Comparison of ENCODE assay signal across 32 mouse cellular contexts in genomic region chr16:40446587-40446986, GRCm38 (mm10).
DNase-seq lines count a peak whose midpoint lies in the region; ATAC-seq lines count a peak whose summit lies in the region.
"Had no signal": no experiment of that assay in that cellular context is flagged by ENCODE, and none has a peak within 500 bp of the region (broad histone marks: within the 10 kb centered on the region; RNA-seq: fewer than 3 reads in every experiment).

No protein-coding gene starts in this region.

- no peaks in the 10 kb centered on the region for H3K9me3 ChIP-seq in forebrain, embryonic 16.5 days (ENCODE audit: control insufficient read depth, low read length)
- H3K9me3 ChIP-seq: embryonic facial prominence, embryonic 10.5 days; embryonic facial prominence, embryonic 15.5 days; forebrain, embryonic 12.5 days; heart, embryonic 15.5 days; kidney, embryonic 15.5 days; limb, embryonic 10.5 days; limb, embryonic 15.5 days; liver, embryonic 13.5 days; megakaryocyte, embryonic 14.5 days; midbrain, embryonic 12.5 days; neural tube, embryonic 12.5 days had no signal

- H3K27ac ChIP-seq in forebrain, embryonic 16.5 days (ENCODE audit: low read length): no peak overlapping the region
- H3K27ac ChIP-seq: embryonic facial prominence, embryonic 10.5 days; embryonic facial prominence, embryonic 15.5 days; forebrain, embryonic 12.5 days; heart, embryonic 15.5 days; kidney, embryonic 15.5 days; limb, embryonic 10.5 days; limb, embryonic 15.5 days; liver, embryonic 13.5 days; midbrain, embryonic 12.5 days; neural tube, embryonic 12.5 days; stomach, postnatal 0 days had no signal

- no peaks in the 10 kb centered on the region for H3K27me3 ChIP-seq in forebrain, embryonic 16.5 days (replicated peaks; ENCODE audit: control insufficient read depth, insufficient read depth, low read length)
- H3K27me3 ChIP-seq: CH12.LX; embryonic facial prominence, embryonic 15.5 days; forebrain, embryonic 12.5 days; heart, embryonic 15.5 days; kidney, embryonic 15.5 days; limb, embryonic 15.5 days; liver, embryonic 13.5 days; megakaryocyte, embryonic 14.5 days; midbrain, embryonic 12.5 days; neural tube, embryonic 12.5 days had no signal

- no peak overlapping the region for H3K9ac ChIP-seq in forebrain, embryonic 16.5 days (replicated peaks; ENCODE audit: low read depth, low read length)
- H3K9ac ChIP-seq: embryonic facial prominence, embryonic 15.5 days; forebrain, embryonic 12.5 days; heart, embryonic 15.5 days; kidney, embryonic 15.5 days; limb, embryonic 15.5 days; liver, embryonic 13.5 days; midbrain, embryonic 12.5 days; neural tube, embryonic 12.5 days had no signal

- DNase-seq in frontal cortex, postnatal 25 days (ENCODE audit: low spot score in 2 of 2): no peak
- peak; percentile 14 for DNase-seq in layer of hippocampus, adult 9-11 months
- no peak for DNase-seq in layer of hippocampus, postnatal 10 days (ENCODE audit: low spot score in 2 of 2)
- DNase-seq in brain, adult 2 months (ENCODE audit: low read depth, low spot score): peak; percentile 77
- DNase-seq in left cerebral cortex, postnatal 36 days (ENCODE audit: low spot score in 2 of 2): peak; percentile 21 to 23
- DNase-seq: adrenal gland, adult 2 months; cerebellum, adult 8-10 months; cerebellum, postnatal 25 days; gastrocnemius, postnatal 14 days; kidney, adult 18-20 months; kidney, postnatal 36 days; liver, embryonic 13.5 days; lung, adult 18-20 months; lung, postnatal 4 days had no signal

- peak; percentile 98 for ATAC-seq in frontal cortex, adult (ENCODE audit: low TSS enrichment)
- ATAC-seq in forebrain, embryonic 16.5 days: no peak
- ATAC-seq: activated CD4-positive, CD25-positive, alpha-beta regulatory T cell, adult 4 months; hindbrain, embryonic 16.5 days; lung, postnatal 0 days had no signal

- H3K36me3 ChIP-seq in forebrain, embryonic 16.5 days (ENCODE audit: control insufficient read depth, insufficient read depth): no peaks in the 10 kb centered on the region
- H3K36me3 ChIP-seq: embryonic facial prominence, embryonic 10.5 days; embryonic facial prominence, embryonic 15.5 days; forebrain, embryonic 12.5 days; heart, embryonic 15.5 days; kidney, embryonic 15.5 days; limb, embryonic 10.5 days; limb, embryonic 15.5 days; liver, embryonic 13.5 days; midbrain, embryonic 12.5 days; neural tube, embryonic 12.5 days had no signal

- H3K4me1 ChIP-seq in forebrain, embryonic 16.5 days (replicated peaks; ENCODE audit: control insufficient read depth, insufficient read depth, low read length): no peaks in the 10 kb centered on the region
- H3K4me1 ChIP-seq: embryonic facial prominence, embryonic 10.5 days; embryonic facial prominence, embryonic 15.5 days; forebrain, embryonic 12.5 days; heart, embryonic 15.5 days; kidney, embryonic 15.5 days; limb, embryonic 10.5 days; limb, embryonic 15.5 days; liver, embryonic 13.5 days; megakaryocyte, embryonic 14.5 days; midbrain, embryonic 12.5 days; neural tube, embryonic 12.5 days had no signal

- 83% methylated on average over 5 of the region's 5 CpGs for WGBS in forebrain, embryonic 16.5 days

- no peak overlapping the region for H3K4me3 ChIP-seq in forebrain, embryonic 16.5 days (replicated peaks; ENCODE audit: low read length)
- H3K4me3 ChIP-seq: embryonic facial prominence, embryonic 10.5 days; embryonic facial prominence, embryonic 15.5 days; forebrain, embryonic 12.5 days; heart, embryonic 15.5 days; kidney, embryonic 15.5 days; limb, embryonic 10.5 days; limb, embryonic 15.5 days; liver, embryonic 13.5 days; megakaryocyte, embryonic 14.5 days; midbrain, embryonic 12.5 days; myocyte; neural tube, embryonic 12.5 days had no signal

- no peak overlapping the region for H3K4me2 ChIP-seq in forebrain, embryonic 16.5 days (ENCODE audit: low read length)
- H3K4me2 ChIP-seq: embryonic facial prominence, embryonic 15.5 days; forebrain, embryonic 12.5 days; heart, embryonic 15.5 days; kidney, embryonic 15.5 days; limb, embryonic 15.5 days; liver, embryonic 13.5 days; midbrain, embryonic 12.5 days; neural tube, embryonic 12.5 days had no signal

- intact Hi-C loops in left cerebral cortex, postnatal 36 days (cut with DNase I): no loop called here

Comparison
In these comparisons a context has a peak if more than half of its experiments do, and no peak if none do; other contexts are left out.
1. DNase-seq: peak in layer of hippocampus, adult 9-11 months (single experiment), brain, adult 2 months (single experiment) and left cerebral cortex, postnatal 36 days (2 of 2); none in frontal cortex, postnatal 25 days (0 of 2) and layer of hippocampus, postnatal 10 days (0 of 2).